Mouse (Mus musculus): ENCODE measurements around the gene Uap1l1. TPM values are rescaled to one million over a fixed set of nuclear protein-coding genes. Genes with fewer than 3 reads are reported as not detected.
"Not testable (repeated sequence)": the region's sequence is repeated elsewhere in the genome, so short reads cannot be mapped to it uniquely, and the experiment has no call there.

Gene Uap1l1
- 2.9 and 7.4 TPM in 2 replicates for polyA plus RNA-seq (2016; fragmentation: Nextera tagmentation; extraction: Ambion mirVana)

GRCm38 (mm10) chr2:25365091-25365761, at the start of gene Uap1l1:
Gene Uap1l1 (minus strand): TSS chr2:25365682.
- peaks cover 59% of the 10 kb centered on the region for H3K27me3 ChIP-seq
- H3K4me2 ChIP-seq (replicated peaks) = peak within 1 kb of the TSS; percentile 94
- ATAC-seq (ENCODE audit: low FRiP score, low read depth) = peak; percentile 66
- WGBS = under 1% methylated on average over 53 of the region's 54 CpGs
- H3K4me1 ChIP-seq = peaks cover 10% of the 10 kb centered on the region
- H3K27ac ChIP-seq (replicated peaks) = no peak within 1 kb of the TSS
- no peaks in the 10 kb centered on the region for H3K9me3 ChIP-seq
- no peaks in the 10 kb centered on the region for H3K36me3 ChIP-seq
- H3K4me3 ChIP-seq = peak within 1 kb of the TSS; percentile 51
- H3K9ac ChIP-seq (replicated peaks) = peak within 1 kb of the TSS; percentile 48

- peaks cover 22% of the 10 kb centered on the region for H3K36me3 ChIP-seq
- H3K4me2 ChIP-seq (replicated peaks); ATAC-seq (ENCODE audit: low FRiP score, low read depth); H3K27ac ChIP-seq (replicated peaks); H3K27me3 ChIP-seq; H3K4me3 ChIP-seq; H3K4me1 ChIP-seq; H3K9me3 ChIP-seq; H3K9ac ChIP-seq (replicated peaks): not testable (repeated sequence)
These were observed 48.0 kb upstream of the Uap1l1 start for GRCm38 (mm10) chr2:25413436-25413835.

DNA sequence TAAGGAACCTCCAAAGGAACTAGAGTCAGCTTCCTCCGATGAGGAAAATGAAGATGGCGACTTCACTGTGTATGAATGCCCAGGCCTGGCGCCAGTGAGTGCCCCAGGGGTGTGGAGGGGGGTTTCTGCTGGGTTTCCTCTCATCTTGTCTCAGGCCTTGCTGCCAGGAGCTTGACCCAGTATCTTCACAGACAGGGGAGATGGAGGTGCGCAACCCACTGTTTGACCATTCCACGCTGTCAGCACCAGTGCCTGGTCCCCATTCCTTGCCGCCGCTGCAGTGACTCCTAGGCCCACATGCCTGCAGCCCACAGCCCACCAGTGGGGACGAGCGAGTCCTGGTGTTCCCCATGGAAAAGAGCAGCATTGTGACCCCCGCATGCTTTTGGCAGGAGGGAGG, 43.4 kb upstream of the Uap1l1 start:
- Histone ChIP-seq H3K4me2 (replicated peaks) (no peak overlapping the region), H3K27me3 (no peaks in the 10 kb centered on the region), H3K4me3 (no peak overlapping the region), H3K9me3 (no peaks in the 10 kb centered on the region), H3K9ac (replicated peaks) (no peak overlapping the region), H3K4me1 (peaks cover 9% of the 10 kb centered on the region), H3K27ac (replicated peaks) (no peak overlapping the region), H3K36me3 (peaks cover 45% of the 10 kb centered on the region)
- 88% methylated on average over 10 of the region's 10 CpGs for WGBS
- ATAC-seq (ENCODE audit: low FRiP score, low read depth) = no peak

GRCm38 (mm10) chr2:25403994-25404393, 38.5 kb upstream of the Uap1l1 start:
- ATAC-seq (ENCODE audit: low FRiP score, low read depth) = no peak
- Histone ChIP-seq H3K27me3 (peaks cover 29% of the 10 kb centered on the region), H3K9ac (replicated peaks) (peak overlapping the region; percentile 91), H3K4me1 (peaks cover 24% of the 10 kb centered on the region), H3K27ac (replicated peaks) (no peak overlapping the region), H3K9me3 (no peaks in the 10 kb centered on the region), H3K36me3 (peaks cover 29% of the 10 kb centered on the region), H3K4me3 (peak overlapping the region; percentile 66), H3K4me2 (replicated peaks) (peak overlapping the region; percentile 62)
- 91% methylated on average over 4 of the region's 4 CpGs for WGBS

- H3K27ac ChIP-seq (replicated peaks) = peak overlapping the region; percentile 85
- 2% methylated on average over 54 of the region's 54 CpGs for WGBS
- peaks cover 21% of the 10 kb centered on the region for H3K36me3 ChIP-seq
- peaks cover 24% of the 10 kb centered on the region for H3K4me1 ChIP-seq
- H3K4me3 ChIP-seq = peak overlapping the region; percentile 66
- peak; percentile 77 for ATAC-seq (ENCODE audit: low FRiP score, low read depth)
- H3K4me2 ChIP-seq (replicated peaks) = peak overlapping the region; percentile 62
- peaks cover 38% of the 10 kb centered on the region for H3K27me3 ChIP-seq
- peak overlapping the region; percentile 91 for H3K9ac ChIP-seq (replicated peaks)
- no peaks in the 10 kb centered on the region for H3K9me3 ChIP-seq
These were observed 37.6 kb upstream of the Uap1l1 start for GRCm38 (mm10) chr2:25402972-25403601.

- Histone ChIP-seq H3K9me3 (no peaks in the 10 kb centered on the region), H3K36me3 (peaks cover 15% of the 10 kb centered on the region), H3K4me2 (replicated peaks) (peak overlapping the region; percentile 62), H3K4me1 (peaks cover 24% of the 10 kb centered on the region), H3K4me3 (peak overlapping the region; percentile 66), H3K9ac (replicated peaks) (peak overlapping the region; percentile 91), H3K27me3 (peaks cover 44% of the 10 kb centered on the region), H3K27ac (replicated peaks) (peak overlapping the region; percentile 85)
- under 1% methylated on average over 13 of the region's 13 CpGs for WGBS
- peak; percentile 38 for ATAC-seq (ENCODE audit: low FRiP score, low read depth)
These were observed 37.0 kb upstream of the Uap1l1 start for GRCm38 (mm10) chr2:25402377-25402971.

GRCm38 (mm10) chr2:25400764-25401163, 35.3 kb upstream of the Uap1l1 start:
- H3K36me3 ChIP-seq = no peaks in the 10 kb centered on the region; the same call in 1 of the 2 replicates
- peaks cover 61% of the 10 kb centered on the region for H3K27me3 ChIP-seq
- H3K4me3 ChIP-seq = peak overlapping the region; percentile 19
- H3K4me1 ChIP-seq = peaks cover 31% of the 10 kb centered on the region
- peak overlapping the region; percentile 41 for H3K4me2 ChIP-seq (replicated peaks)
- ATAC-seq (ENCODE audit: low FRiP score, low read depth) = no peak
- no peaks in the 10 kb centered on the region for H3K9me3 ChIP-seq
- no peak overlapping the region for H3K27ac ChIP-seq (replicated peaks)
- H3K9ac ChIP-seq (replicated peaks) = no peak overlapping the region
- 2% methylated on average over 17 of the region's 17 CpGs for WGBS

DNA sequence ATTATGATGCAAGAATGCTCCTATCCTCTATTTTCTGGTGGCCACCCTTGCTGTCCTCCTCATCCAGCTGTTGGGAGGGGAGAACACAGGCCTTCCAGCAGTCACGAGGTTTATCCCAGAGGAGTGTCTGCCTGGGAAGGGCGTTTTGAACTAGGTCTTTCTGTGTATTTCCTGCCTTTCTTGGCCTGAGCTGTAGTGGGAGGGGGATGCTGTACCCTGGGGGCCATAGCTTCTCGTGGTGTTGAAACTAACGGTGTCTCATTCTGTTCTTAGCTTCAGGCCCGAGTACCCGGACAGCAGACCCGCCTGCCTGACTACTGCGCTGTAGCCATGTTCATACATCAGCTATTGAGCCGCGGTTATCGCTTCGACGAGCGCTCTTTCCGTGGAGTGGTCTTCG, 34.8 kb upstream of the Uap1l1 start:
- Histone ChIP-seq H3K36me3 (no peaks in the 10 kb centered on the region), H3K9ac (replicated peaks) (no peak overlapping the region), H3K27me3 (peaks cover 66% of the 10 kb centered on the region), H3K4me2 (replicated peaks) (peak overlapping the region; percentile 41), H3K9me3 (no peaks in the 10 kb centered on the region), H3K4me1 (peaks cover 35% of the 10 kb centered on the region), H3K4me3 (peak overlapping the region; percentile 19), H3K27ac (replicated peaks) (no peak overlapping the region)
- 27% methylated on average over 16 of the region's 16 CpGs for WGBS
- ATAC-seq (ENCODE audit: low FRiP score, low read depth) = no peak

DNA sequence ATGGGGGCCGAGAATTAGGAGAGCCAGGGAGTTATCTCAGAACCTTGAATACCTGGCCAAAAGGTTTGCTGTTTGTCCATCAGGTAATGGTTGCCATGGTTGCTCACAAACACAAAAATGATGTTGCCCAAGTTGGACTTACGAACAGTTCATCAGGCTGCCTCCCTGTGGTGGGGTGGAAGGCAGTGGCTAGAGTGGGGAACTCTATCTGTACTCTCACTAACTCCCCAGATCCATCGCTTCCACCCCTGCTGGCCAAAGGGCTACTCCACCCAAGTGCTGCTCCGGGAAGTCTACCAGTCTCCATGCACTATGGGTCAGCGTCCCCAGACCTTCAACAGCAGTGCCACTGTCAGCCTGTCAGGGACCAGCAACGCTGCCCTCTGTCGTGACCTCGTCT, 33.6 kb upstream of the Uap1l1 start, which contains the start of gene Npdc1:
Npdc1 (plus strand) TSS at position 301 of the 400 bp plus-strand sequence.
- H3K9me3 ChIP-seq = no peaks in the 10 kb centered on the region
- peaks cover 31% of the 10 kb centered on the region for H3K4me1 ChIP-seq
- WGBS = 68% methylated on average over 8 of the region's 8 CpGs
- H3K4me2 ChIP-seq (replicated peaks) = no peak within 1 kb of the TSS
- H3K4me3 ChIP-seq = no peak within 1 kb of the TSS
- H3K27ac ChIP-seq (replicated peaks) = no peak within 1 kb of the TSS
- H3K27me3 ChIP-seq = peaks cover 78% of the 10 kb centered on the region
- no peak for ATAC-seq (ENCODE audit: low FRiP score, low read depth)
- H3K36me3 ChIP-seq = no peaks in the 10 kb centered on the region
- H3K9ac ChIP-seq (replicated peaks) = no peak within 1 kb of the TSS

DNA sequence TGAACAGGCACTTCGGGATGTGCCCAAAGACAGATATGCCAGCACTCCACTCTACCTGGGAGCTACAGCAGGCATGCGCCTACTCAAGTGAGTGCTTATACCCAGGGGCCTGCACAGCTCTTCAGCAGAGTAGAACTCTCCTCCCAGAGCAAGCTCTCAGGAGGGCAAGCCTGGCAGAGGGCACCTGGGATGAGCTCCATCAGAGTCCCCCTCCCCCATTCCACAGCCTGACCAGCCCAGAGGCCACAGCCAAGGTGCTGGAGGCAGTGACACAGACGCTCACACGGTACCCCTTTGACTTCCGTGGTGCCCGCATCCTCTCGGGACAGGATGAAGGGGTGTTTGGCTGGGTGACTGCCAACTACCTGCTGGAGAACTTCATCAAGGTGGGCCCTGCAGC, 32.6 kb upstream of the Uap1l1 start:
- ATAC-seq (ENCODE audit: low FRiP score, low read depth) = no peak
- Histone ChIP-seq H3K9me3 (no peaks in the 10 kb centered on the region), H3K27me3 (peaks cover 84% of the 10 kb centered on the region), H3K4me3 (no peak overlapping the region), H3K4me2 (replicated peaks) (no peak overlapping the region), H3K36me3 (no peaks in the 10 kb centered on the region), H3K4me1 (peaks cover 25% of the 10 kb centered on the region), H3K27ac (replicated peaks) (no peak overlapping the region), H3K9ac (replicated peaks) (no peak overlapping the region)
- 93% methylated on average over 7 of the region's 7 CpGs for WGBS

- no peak overlapping the region for H3K4me2 ChIP-seq (replicated peaks)
- no peak overlapping the region for H3K9ac ChIP-seq (replicated peaks)
- H3K9me3 ChIP-seq = no peaks in the 10 kb centered on the region
- H3K4me1 ChIP-seq = peaks cover 22% of the 10 kb centered on the region
- no peak overlapping the region for H3K4me3 ChIP-seq
- H3K27me3 ChIP-seq = peaks cover 85% of the 10 kb centered on the region
- 70% methylated on average over 1 of the region's 1 CpGs for WGBS
- no peak overlapping the region for H3K27ac ChIP-seq (replicated peaks)
- ATAC-seq (ENCODE audit: low FRiP score, low read depth) = no peak
- H3K36me3 ChIP-seq = no peaks in the 10 kb centered on the region
These were observed 31.5 kb upstream of the Uap1l1 start for GRCm38 (mm10) chr2:25397010-25397409.

DNA sequence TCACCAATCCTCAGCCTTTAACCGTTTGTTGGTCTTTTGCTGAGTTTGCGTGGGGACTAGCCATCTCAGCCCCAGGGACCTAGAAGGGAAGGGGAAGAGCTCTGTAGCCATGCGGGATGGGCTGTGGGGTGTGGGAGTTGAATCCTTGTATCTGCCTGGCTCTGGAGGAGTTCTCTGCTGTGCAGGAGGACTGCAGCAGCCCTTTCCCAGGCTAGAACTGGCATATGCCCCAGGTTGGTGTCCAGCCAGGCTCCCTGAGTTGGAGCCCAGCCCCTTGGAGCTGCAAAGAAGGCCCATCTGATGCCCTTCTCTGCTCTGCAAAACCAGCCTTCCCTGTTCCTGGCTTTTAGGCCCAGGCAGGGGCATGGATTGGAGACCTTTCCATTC, 31.1 kb upstream of the Uap1l1 start:
- ATAC-seq (ENCODE audit: low FRiP score, low read depth) = no peak
- WGBS = 24% methylated on average over 3 of the region's 3 CpGs
- Histone ChIP-seq H3K4me3 (no peak overlapping the region), H3K4me2 (replicated peaks) (peak overlapping the region; percentile 58), H3K36me3 (no peaks in the 10 kb centered on the region), H3K9me3 (no peaks in the 10 kb centered on the region), H3K27me3 (peaks cover 86% of the 10 kb centered on the region), H3K27ac (replicated peaks) (no peak overlapping the region), H3K4me1 (peaks cover 22% of the 10 kb centered on the region), H3K9ac (replicated peaks) (no peak overlapping the region)

All from midbrain, embryonic 12.5 days (tissue).